Mouse (Mus musculus) heart, embryonic 14.5 days (tissue): ENCODE data around the gene Med31. TPM values are rescaled to one million over a fixed set of nuclear protein-coding genes. Genes with fewer than 3 reads are reported as not detected.

Experiments
- ATAC-seq: fragments of 200-750 bp; cut with Nextera tagmentation; 2 replicates; pipeline ENCODE4 v1.8.0; 2017; ENCODE audit warnings: low read depth, moderate TSS enrichment; ENCODE audit not compliant: insufficient number of reproducible peaks, insufficient read depth, low FRiP score
- H3K27ac ChIP-seq, 2 experiments: fragments of 200-500 bp in 1 of 2; fragments of 300-500 bp in 1 of 2; sonication (generic) in 1 of 2; replicated peaks in 1 of 2; 2 replicates each; pipeline ENCODE4 v1.5.1; 2012 to 2014; ENCODE audit warnings: low read depth in 2 of 2, low read length in 2 of 2, control low read depth in 1 of 2, mild to moderate bottlenecking in 1 of 2, mixed read lengths in 1 of 2; ENCODE audit not compliant: control insufficient read depth in 1 of 2, insufficient read depth in 1 of 2
- H3K27me3 ChIP-seq: fragments of 300-500 bp; sonication (generic); 2 replicates; pipeline ENCODE4 v1.6.1; 2014; ENCODE audit warnings: mild to moderate bottlenecking, low read length, control low read depth; ENCODE audit not compliant: control insufficient read depth, insufficient read depth
- H3K36me3 ChIP-seq: fragments of 300-500 bp; sonication (generic); 2 replicates; pipeline ENCODE4 v1.6.1; 2014; ENCODE audit warnings: mild to moderate bottlenecking, control low read depth, low read length, mixed read lengths; ENCODE audit not compliant: control insufficient read depth, insufficient read depth
- H3K4me1 ChIP-seq, 2 experiments: fragments of 200-500 bp in 1 of 2; fragments of 300-500 bp in 1 of 2; sonication (generic) in 1 of 2; 2 replicates each; pipeline ENCODE4 v1.6.1; 2012 to 2014; ENCODE audit warnings: low read length in 2 of 2, control low read depth in 1 of 2, mixed read lengths in 1 of 2; ENCODE audit not compliant: control insufficient read depth in 2 of 2, insufficient read depth in 2 of 2
- H3K4me2 ChIP-seq: fragments of 300-500 bp; sonication (generic); 2 replicates; pipeline ENCODE4 v1.6.1; 2014; ENCODE audit warnings: mild to moderate bottlenecking, low read length
- H3K4me3 ChIP-seq, 2 experiments: fragments of 200-500 bp in 1 of 2; fragments of 300-500 bp in 1 of 2; sonication (generic) in 1 of 2; 2 replicates each; pipeline ENCODE4 v1.5.1; 2012 to 2014; ENCODE audit warnings: low read length in 2 of 2, mild to moderate bottlenecking in 2 of 2, control low read depth in 1 of 2, low read depth in 1 of 2, moderate library complexity in 1 of 2; ENCODE audit not compliant: control insufficient read depth in 1 of 2, insufficient read depth in 1 of 2
- H3K9ac ChIP-seq: fragments of 300-500 bp; sonication (generic); 2 replicates; pipeline ENCODE4 v1.6.1; 2014; ENCODE audit warnings: mild to moderate bottlenecking, low read length
- H3K9me3 ChIP-seq: fragments of 300-500 bp; sonication (generic); 2 replicates; pipeline ENCODE4 v1.6.1; 2016; ENCODE audit warnings: low read length, control low read depth; ENCODE audit not compliant: control insufficient read depth
- WGBS: fragments of 180-500 bp; shearing (Covaris S2); extraction: QIAGEN DNeasy Blood & Tissue Kit; methylation state at CpG from one replicate; pipeline ENCODE4 v1.1.7; 2014; 5-methylcytosine and 5-hydroxymethylcytosine counted together
- polyA plus RNA-seq: library from polyadenylated mRNA; unstranded; fragments of >200 nt; fragmentation: Nextera tagmentation; extraction: Ambion mirVana; gene quantifications from 2 replicates; pipeline ENCODE4 v1.2.1, GENCODE M21; 2014

Med31 gene
- 29.9 and 33.2 TPM in 2 replicates for polyA plus RNA-seq

DNA sequence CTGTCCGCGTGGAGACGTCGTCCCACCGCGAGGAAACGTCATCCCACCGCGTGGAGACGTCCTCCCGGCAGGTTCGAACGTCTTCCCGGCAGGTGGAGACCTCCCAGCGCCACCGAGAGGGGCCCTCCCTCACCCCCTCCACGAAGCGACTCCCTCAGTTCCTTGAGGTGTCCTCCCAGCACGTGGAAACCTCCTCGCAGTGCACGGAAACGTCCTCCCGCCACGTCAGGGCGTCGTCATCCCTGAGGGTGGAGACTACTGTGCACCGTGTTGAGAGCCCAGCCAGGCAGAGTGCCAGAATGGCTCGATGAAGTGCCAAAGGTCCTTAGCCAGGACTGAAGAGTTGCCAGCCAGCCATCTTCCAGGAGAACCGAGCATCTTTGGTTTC, at the start of gene Med31:
Med31 (minus strand) TSS at position 183 of the 388 bp plus-strand sequence.
- WGBS: 1% methylated on average over 29 of the region's 29 CpGs
- peaks cover 0 to 6% of the 10 kb centered on the region in 2 experiments; a peak in 2 of 4 replicates for H3K4me1 ChIP-seq
- H3K27ac ChIP-seq: peak within 1 kb of the TSS; percentile 54 to 74
- peak; percentile 74 for ATAC-seq
- peak within 1 kb of the TSS; percentile 100 for H3K4me2 ChIP-seq
- H3K4me3 ChIP-seq: peak within 1 kb of the TSS; percentile 85 to 93
- H3K27me3 ChIP-seq: no peaks in the 10 kb centered on the region
- H3K9ac ChIP-seq: peak within 1 kb of the TSS; percentile 86
- peaks cover 29% of the 10 kb centered on the region for H3K36me3 ChIP-seq
- no peaks in the 10 kb centered on the region for H3K9me3 ChIP-seq

DNA sequence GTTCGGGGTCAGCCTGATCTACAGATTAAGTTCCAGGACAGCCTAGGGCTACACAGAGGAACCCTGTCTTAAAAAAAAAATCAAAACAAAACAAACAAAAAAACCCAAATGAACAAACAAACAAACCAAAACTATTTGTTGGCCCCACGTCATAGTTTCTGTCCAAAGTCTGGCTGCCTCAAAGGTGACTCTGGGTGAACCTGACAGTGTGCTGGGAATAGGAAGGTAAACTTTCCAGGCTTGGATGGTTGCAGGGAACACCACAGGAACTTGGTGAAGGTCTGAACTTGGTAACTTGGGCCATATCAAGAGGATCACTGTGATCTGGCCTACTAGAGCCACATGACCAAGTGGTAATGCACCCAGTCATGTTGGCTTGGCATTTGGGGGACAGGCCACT, 41.0 kb upstream of the Med31 start:
- WGBS: 80% methylated on average over 2 of the region's 2 CpGs

DNA sequence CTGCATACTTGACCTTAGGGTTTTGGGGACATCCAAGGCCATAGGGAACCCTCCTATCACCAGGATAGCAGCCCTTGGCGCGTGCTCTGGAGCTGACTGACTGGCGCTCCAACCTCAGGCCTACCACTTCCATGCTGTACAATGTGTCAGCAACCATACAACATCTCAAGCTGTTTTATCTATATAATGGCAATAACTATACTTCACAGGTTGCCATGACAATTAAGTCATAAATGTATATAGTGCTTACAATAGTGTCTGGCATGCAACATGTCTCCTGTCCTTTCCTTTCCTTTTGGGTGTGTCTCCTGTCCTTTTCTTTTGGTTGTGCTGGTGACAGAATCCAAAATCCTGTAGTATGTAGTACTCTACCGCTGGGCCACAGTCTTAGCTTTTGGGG, 40.2 kb upstream of the Med31 start:
- 92% methylated on average over 4 of the region's 4 CpGs for WGBS
- H3K9me3 ChIP-seq: no peaks in the 10 kb centered on the region
- no peak for ATAC-seq

More for the DNA sequence above, 41.0 kb upstream of the Med31 start:
- Histone ChIP-seq H3K9me3 (no peaks in the 10 kb centered on the region), H3K36me3 (no peaks in the 10 kb centered on the region), H3K27ac (no peak overlapping the region), H3K27me3 (no peaks in the 10 kb centered on the region; the same call in 1 of the 2 replicates), H3K4me1 (no peaks in the 10 kb centered on the region), H3K4me2 (no peak overlapping the region), H3K4me3 (no peak overlapping the region), H3K9ac (no peak overlapping the region)
- ATAC-seq: no peak

DNA sequence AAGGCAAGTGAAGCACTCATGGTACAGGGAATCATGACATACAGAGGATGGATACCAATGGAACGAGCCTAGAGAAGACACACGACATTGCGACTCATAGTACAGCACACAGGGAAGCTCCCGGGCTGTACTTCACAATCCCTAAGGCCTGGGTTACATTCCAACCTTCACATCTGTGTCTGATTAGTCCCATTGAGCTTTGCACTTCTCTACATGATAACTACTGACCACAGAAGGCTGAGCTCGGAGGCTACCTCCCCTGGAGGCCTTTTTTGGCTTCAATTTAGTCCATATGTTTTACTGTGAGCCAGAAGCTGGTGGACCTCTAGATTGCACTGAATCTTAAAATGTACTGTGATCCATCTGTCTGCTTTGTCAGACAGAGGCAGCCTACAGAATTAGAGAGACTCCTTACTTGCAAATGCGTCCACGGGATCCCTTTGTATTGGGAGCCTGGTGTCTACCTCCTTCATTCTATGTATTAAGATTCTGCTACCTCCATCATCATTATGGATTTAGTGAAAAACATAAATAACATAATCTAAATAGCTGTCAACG, 29.9 kb upstream of the Med31 start:
- no peak for ATAC-seq

More for the DNA sequence above, 40.2 kb upstream of the Med31 start:
- Histone ChIP-seq H3K36me3 (no peaks in the 10 kb centered on the region), H3K27ac (no peak overlapping the region), H3K4me1 (no peaks in the 10 kb centered on the region), H3K27me3 (peaks cover under 1% of the 10 kb centered on the region; the same call in 1 of the 2 replicates), H3K4me3 (no peak overlapping the region), H3K9ac (no peak overlapping the region), H3K4me2 (no peak overlapping the region)

DNA sequence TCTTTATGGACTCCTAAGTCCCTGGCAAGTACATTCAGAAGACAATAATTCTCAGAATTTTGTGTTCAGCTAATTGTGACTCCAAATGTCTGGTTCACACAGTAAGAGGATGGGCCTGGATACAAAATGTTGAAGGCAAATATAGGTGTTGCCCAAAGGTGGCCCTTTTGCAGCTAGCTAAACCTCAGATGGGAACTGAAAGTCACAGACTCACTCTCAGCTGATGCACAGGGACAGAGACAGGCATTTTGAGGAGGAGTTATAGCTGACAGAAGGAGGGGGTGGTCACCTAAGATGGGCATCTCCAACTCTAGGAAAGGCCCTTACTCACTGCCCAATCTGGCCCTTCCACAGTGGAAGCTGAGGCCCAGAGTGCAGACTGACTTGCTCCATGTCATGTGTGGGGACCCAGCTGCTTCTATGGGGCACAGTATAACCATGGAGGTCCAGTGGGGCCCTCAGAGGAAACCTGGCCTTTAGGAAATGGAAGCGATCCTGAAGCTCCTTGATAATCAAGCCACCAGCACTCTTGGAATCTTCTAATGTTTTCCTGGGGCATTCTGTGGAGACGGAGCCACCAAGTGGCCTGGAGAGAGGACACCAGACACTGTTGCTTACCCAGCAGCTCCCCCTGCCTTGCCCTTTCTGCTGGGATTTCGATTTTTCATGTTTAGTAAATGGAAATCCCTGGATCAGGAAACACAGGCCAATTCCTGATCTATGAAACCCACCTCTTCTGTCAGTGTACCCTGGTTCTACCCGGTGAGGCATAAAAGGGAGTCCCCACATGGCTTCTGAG, 24.9 kb upstream of the Med31 start:
- ATAC-seq: no peak
- Histone ChIP-seq H3K27ac (no peak overlapping the region), H3K27me3 (no peaks in the 10 kb centered on the region), H3K9me3 (no peaks in the 10 kb centered on the region), H3K9ac (no peak overlapping the region), H3K4me2 (no peak overlapping the region), H3K4me3 (no peak overlapping the region), H3K4me1 (no peaks in the 10 kb centered on the region), H3K36me3 (no peaks in the 10 kb centered on the region)
- 59% methylated on average over 4 of the region's 4 CpGs for WGBS

More for the DNA sequence above, 29.9 kb upstream of the Med31 start:
- Histone ChIP-seq H3K4me1 (no peaks in the 10 kb centered on the region), H3K36me3 (no peaks in the 10 kb centered on the region), H3K9me3 (no peaks in the 10 kb centered on the region), H3K4me3 (no peak overlapping the region), H3K27me3 (no peaks in the 10 kb centered on the region), H3K9ac (no peak overlapping the region), H3K4me2 (no peak overlapping the region), H3K27ac (no peak overlapping the region)
- WGBS: 73% methylated on average over 8 of the region's 8 CpGs

DNA sequence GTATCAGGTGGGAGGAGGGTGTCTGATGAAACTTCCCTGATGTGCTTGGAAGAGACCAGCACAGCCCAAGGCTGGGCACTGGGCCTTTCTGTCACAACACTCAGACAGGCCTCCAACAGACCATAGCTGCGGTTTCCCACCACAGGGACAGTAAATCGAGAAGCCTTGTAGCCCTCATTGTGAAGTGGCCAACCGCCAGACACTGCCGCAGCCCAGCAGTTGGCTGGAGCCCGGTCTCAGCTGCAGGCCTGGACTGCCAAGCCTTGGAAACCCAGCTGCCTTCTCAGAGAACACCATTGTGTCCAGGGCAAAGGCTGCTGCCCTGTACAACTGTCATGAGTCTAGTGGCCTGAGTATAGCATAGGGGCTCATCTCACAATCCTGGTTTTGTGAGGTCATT, 18.6 kb upstream of the Med31 start:
- ATAC-seq: no peak
- no peak overlapping the region for H3K27ac ChIP-seq
- no peaks in the 10 kb centered on the region for H3K4me1 ChIP-seq
- no peaks in the 10 kb centered on the region for H3K36me3 ChIP-seq
- no peak overlapping the region for H3K4me2 ChIP-seq
- no peaks in the 10 kb centered on the region for H3K9me3 ChIP-seq
- H3K9ac ChIP-seq: no peak overlapping the region
- H3K27me3 ChIP-seq: no peaks in the 10 kb centered on the region
- 52% methylated on average over 5 of the region's 5 CpGs for WGBS
- no peak overlapping the region for H3K4me3 ChIP-seq

DNA sequence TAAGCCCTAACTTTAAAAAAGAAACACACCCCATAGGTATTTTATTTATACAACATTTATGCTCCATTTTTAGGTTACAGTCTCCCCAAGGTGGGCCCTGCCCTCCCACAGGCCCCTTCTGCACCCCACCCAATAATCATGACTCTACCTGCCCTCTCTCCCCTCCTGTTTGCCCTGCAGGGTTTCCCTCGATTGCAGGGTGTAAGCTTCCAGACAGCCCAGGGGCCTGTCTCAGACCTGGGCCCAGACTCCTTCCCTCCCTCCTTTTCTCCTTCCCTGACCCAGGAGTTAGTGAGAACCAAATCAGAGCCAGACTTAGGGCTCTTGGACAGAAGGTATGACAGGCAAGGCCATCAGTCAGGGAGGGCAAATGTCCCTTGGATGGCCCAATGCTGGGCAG, 17.6 kb upstream of the Med31 start:
- no peaks in the 10 kb centered on the region for H3K27me3 ChIP-seq
- no peaks in the 10 kb centered on the region for H3K9me3 ChIP-seq
- H3K27ac ChIP-seq: no peak overlapping the region
- H3K4me1 ChIP-seq: no peaks in the 10 kb centered on the region
- no peaks in the 10 kb centered on the region for H3K36me3 ChIP-seq
- no peak overlapping the region for H3K4me2 ChIP-seq
- WGBS: 61% methylated on average over 1 of the region's 1 CpGs
- H3K9ac ChIP-seq: no peak overlapping the region
- H3K4me3 ChIP-seq: no peak overlapping the region
- no peak for ATAC-seq
